Mouse (Mus musculus) heart, embryonic 11.5 days (tissue): ENCODE measurements around the gene Casp14. TPM values are rescaled to one million over a fixed set of nuclear protein-coding genes. Genes with fewer than 3 reads are reported as not detected.

ENCODE experiments used
- polyA plus RNA-seq: library from polyadenylated mRNA; unstranded; fragments of >200 nt; fragmentation: Nextera tagmentation; extraction: Ambion mirVana; gene quantifications from 2 replicates; pipeline ENCODE4 v1.2.1, GENCODE M21; 2014

The Casp14 gene
- polyA plus RNA-seq, 1 experiment from 2014 or later: not detected

Other genes with a start within 250 kb of the Casp14 start
- not detected in 2 replicates for gene Olfr1358, start 200.9 kb downstream of the Casp14 start, polyA plus RNA-seq
- gene Ilvbl, start 143.9 kb downstream of the Casp14 start, polyA plus RNA-seq: 29.8 and 38.0 TPM in 2 replicates
- 15.7 and 17.9 TPM in 2 replicates for gene Syde1, start 126.3 kb downstream of the Casp14 start, polyA plus RNA-seq
- not detected in 2 replicates for gene Olfr1357, start 100.2 kb downstream of the Casp14 start, polyA plus RNA-seq
- gene Ccdc105, start 34.8 kb upstream of the Casp14 start, polyA plus RNA-seq: 0.11 TPM in 1 of 2 replicates, not detected in the other
- 0.35 and 0.43 TPM in 2 replicates for gene Slc1a6, start 62.2 kb upstream of the Casp14 start, polyA plus RNA-seq
- gene Olfr1356, start 133.9 kb upstream of the Casp14 start, polyA plus RNA-seq: not detected in 2 replicates
- not detected in 2 replicates for gene Olfr1355, start 157.2 kb upstream of the Casp14 start, polyA plus RNA-seq
- not detected in 2 replicates for gene Olfr1354, start 194.9 kb upstream of the Casp14 start, polyA plus RNA-seq
- gene Olfr8, start 232.3 kb upstream of the Casp14 start, polyA plus RNA-seq: not detected in 2 replicates
- not detected in 2 replicates for gene Olfr1353, start 245.0 kb upstream of the Casp14 start, polyA plus RNA-seq